Mouse (Mus musculus): ENCODE results near the gene Hoxc4.
A peak's percentile ranks its signal among the peaks of the same experiment; 100 is the strongest.

Gene Hoxc4

DNA sequence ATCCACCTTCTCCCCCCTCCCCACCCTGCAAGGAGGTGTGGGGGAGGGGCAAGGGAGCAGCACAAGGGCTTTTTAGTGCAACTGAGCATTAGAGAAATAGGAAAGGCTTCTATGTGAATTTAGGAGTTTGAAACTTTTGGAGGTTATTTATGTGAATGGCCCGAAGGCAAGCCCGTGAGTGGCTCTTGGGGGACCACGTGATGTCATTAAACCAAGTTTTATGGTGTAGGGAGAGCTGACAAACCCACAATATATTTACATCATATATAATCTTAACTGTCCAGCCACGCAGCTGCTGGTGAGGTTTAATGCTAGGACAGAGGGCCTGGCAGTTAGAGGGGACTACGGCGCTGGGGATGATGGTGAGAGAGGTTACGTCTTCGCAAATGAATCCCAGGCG, at the start of gene Hoxc4:
Gene Hoxc4 (plus strand): TSS at position 299 of the 400 bp plus-strand sequence.
- DNase-seq, result no peak

DNA sequence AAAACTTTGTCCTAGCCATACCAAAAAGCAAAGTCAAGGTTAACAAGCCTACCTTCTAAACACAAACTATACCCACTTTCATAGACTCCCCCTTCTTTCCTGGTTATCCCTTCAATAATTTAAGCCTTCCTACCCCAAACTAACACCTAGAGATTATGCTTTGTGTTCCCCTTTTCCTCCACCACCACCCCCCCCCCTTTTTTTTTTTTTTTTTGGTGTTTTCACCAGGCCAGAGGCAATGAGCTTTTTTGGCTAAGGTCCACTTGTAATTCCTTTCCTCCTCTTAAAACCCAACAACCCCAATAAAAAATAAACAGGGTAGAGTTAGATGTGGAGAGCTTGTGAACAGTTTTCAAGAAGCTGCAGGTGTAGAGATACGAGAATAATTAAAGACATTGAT, 49.4 kb upstream of the Hoxc4 start:
- DNase-seq, result no peak

DNA sequence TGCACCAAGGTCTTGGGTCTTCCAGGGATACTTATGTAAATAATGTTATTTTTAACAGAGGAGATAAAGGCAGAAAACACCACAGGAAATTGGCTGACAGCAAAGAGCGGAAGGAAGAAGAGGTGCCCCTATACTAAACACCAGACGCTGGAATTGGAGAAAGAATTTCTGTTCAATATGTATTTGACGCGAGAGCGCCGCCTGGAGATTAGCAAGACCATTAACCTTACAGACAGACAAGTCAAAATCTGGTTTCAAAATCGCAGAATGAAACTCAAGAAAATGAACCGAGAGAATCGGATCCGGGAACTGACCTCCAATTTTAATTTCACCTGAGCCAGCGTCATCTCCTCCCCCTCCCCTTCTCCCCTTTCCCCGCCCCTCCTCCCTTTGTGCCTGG, 48.0 kb upstream of the Hoxc4 start:
- no peak for DNase-seq

DNA sequence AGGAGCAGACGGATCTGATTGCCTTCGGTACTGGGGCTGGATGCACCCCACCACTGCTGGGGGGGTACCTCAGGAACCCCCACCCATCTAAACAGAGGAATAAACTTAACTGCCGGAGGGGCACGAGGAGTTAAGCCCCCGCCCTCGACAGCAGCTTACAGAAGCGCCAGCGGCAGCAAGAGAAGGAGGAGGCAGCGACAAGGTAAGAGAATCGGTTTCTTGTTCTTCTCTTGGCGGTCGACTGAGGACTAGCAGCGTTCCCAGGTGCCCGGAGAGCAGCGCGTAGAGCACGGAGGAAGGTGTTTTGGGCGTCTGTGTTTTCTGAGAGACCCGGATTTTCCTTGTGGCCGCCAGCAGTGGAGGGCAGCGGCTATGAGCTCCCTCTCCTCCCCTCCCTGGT, 46.5 kb upstream of the Hoxc4 start:
- DNase-seq, result no peak

DNA sequence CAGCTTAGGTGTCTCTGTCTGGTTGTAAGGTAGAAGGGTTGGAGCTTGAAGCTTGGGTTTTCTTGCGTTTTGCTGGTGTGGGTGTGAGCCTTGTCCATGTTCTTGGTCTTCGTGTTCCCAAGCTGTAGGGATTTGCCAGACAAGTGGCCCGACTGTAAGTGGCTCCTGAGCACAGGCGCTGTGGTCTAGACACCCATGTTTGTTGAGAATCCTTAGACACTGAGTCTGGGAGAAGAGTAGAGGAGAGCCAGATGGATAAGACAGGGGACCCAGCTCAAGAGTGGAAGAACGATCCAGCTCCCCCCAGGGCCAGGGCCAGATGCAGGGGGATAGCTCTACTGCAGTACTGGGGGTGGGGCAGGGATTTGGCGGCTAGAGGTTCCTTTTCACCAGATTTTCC, 46.0 kb upstream of the Hoxc4 start:
- no peak for DNase-seq

DNA sequence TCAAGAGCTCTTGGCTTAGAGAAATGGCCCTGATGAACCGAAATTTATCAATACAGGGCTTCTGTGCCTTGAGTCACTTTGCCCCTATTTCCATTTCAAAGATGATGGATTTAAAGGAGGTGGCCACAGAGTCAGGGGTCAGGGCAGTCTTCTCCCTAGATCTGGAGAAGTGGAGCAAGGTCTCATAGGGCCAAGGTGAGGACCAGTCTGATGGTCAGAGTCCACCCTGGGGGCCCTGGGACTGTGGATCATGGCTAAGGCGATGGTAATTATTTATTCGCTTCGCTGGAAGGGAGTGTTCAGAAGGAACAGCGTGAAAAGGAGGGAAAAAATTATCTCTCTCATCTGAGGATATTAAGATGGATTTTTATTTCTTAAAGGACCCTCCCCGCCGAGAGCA, 43.7 kb upstream of the Hoxc4 start:
- DNase-seq, result no peak

DNA sequence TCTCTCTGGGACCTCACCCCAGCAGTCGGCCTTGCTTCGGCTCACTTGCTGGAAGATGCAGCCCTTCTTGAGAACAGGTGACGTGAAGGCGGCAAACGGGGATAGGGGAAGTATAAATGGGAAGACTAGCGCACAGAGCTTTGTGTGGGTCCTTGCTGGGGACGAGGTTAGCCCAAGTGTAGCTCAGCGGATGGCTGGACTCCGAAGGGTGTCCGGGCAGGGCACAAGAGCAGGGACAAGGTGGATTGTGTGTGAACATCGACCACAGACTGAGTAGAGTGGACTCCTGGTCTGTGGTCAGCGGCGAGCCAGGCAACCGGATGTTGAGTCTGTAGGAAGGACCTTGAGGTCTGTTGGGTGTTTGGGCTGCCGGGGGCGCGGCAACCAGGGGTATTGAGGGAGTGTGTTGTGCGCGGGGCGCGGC, 43.0 kb upstream of the Hoxc4 start:
- DNase-seq, result no peak

DNA sequence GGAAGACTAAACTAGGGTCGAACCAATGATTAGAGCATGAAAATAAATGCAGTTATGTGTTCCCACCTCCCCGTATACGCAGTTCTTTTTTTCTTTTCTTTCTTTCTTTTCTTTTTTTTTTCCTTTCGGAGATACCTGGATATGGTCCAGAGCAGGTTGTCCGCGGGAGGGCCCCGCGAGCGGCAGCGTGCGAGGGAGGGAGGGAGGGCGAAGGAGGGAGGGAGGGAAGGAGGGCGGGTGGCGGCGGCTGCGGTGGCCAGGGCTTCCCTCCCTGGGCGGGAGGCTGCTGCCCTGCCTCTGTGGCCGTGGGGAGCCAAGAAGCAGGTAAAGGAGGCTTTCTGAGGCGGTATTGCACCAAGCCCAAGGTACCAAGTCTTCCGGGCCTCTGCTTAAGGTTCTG, 42.6 kb upstream of the Hoxc4 start, which contains the start of gene Hoxc9:
Gene Hoxc9 (plus strand): TSS at position 269 of the 400 bp plus-strand sequence.
- no peak for DNase-seq

DNA sequence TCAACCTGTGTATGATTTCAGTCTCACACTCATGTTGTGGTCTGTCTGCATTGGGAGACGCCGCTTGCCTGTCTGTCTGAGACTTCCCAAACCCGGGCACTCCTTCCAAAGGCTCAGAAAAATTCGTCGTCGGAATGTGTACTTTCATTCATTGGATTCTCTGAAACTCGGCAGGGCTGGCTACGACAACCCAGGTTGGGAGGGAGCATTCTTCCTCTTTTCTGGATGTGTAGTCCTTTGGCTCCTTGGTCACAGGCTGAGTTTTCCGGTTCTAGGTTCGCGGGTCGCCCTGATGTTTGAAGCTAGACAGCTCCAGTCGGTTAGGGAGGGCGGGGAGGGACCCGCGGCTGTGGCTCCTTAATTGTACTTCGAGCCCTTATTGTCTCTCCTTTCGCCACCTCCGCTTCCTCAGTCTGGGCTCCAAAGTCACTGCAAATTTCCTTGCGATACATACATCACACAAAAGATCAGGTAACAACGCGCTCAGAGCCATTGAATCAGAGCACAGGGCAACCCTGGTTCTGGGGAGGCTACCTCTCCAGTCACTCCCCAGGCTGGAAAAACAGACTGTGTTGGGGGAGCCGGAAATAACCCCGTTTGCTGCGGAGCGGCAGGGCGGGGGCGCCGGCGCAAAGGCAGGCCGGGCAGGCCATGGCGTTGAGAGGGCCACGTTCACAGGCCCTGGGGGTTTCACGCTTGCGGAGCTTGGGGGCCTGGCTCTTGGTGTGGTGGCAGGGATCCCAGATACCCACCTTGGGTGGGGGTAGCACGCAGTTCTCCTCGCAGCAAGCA, 41.9 kb upstream of the Hoxc4 start:
- no peak for DNase-seq

DNA sequence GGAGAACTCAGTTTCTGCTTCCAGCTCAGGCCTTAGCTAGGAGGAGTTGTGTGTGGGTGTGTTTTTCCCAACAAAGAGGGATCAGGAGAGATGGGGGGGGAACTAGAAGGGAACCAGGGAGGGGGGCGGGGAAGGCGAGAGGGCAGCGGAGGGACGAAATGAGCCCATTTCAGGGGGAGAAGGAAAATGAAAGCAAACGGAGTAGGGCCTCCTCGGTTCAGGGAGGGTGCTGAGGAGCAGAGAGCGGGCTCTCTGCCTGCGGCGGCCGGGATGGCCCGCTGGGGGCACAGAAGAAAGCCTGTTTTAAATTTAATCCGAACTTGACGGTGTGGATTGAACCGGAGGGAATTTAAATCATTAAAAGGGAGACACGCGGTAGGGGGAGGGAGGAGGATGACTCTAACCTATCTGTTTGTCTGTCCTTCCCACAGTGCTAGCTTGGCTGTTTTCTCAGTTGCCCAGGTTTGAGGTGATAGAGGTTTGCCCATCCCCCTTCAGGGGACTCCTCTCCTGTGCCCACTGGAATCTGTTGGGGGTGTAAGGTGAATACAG, 41.2 kb upstream of the Hoxc4 start:
- DNase-seq, result no peak

DNA sequence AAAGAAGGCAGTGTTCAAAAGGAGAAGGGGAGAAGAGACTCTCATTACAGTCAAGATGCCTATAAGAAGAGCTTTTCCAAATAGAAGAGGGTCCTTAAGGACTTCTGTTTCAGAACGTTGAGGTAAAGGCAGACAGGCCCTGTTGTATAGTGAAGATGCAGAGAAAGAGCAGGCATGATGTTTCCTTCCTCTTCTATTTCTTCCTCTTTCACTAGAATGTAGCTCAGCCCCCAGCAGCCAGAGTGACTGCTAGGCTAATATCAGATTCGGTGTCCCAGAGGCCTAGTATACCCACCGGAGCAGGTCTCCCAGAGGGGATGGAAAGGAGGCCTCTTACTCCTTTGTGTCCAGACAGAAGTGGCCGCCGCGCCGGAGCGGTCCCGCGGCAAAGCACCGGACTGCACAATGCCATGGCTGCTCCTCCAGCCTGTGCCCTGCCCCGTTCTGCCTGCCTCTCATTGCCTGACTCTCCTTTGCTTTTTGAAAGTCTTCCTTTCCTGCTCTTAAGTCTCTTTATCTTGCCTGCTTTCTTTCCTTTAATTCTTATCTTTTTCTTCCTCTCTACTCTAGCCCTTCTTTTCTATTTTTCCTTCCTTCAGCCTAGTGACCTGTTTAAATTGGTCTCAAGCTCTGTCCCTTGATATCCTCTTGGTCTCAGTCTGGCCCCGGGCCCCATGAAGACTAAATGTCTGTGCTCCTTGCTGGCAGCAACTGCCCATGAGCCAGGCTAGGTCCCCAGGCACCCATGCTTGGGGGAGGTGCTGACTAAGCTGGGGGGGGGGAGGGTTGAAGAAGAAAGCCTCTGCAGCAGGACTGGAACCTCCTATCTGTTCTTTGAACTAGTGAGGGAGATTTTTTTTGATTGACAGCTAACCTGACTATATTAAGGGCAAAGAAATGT, 39.9 kb upstream of the Hoxc4 start:
- DNase-seq, result no peak

DNA sequence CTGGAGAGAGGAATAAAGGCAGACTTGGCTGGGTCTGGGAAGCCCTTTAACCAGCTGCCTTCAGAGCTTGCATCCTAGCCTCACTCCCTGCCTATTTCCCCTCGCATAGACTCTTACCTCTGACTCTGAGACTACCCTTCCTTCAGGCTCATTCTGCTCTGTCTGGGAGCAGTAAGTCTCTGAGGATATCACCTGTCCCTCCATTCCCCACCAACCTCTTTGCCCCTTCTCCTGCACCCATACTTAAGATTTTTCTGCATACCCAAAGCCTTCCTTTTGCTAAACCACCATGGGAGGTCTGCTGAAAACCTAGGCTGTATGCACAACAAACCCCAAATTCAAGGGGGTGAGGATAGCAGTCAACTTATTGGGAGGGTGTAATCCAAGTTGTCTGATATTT, 38.8 kb upstream of the Hoxc4 start:
- DNase-seq, result no peak

DNA sequence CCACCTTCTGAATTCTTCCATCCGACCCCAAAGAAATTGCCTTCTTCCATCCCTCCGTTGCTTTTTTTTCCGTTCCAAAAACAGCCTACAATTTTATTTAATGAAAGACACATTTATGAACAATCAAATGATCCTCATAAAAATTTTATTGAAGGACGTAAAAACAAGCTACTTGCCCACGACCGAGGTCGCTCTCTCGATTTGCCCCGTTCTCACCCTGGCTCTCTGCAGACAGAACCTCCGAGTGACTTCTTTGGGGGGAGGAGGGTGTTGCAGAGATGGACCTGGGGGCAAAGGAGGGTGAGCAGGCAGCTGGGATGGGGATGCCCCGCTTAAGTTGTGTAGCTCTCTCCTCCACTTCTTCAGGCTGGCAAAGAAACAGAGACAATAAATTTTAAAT, 38.4 kb upstream of the Hoxc4 start:
- no peak for DNase-seq

DNA sequence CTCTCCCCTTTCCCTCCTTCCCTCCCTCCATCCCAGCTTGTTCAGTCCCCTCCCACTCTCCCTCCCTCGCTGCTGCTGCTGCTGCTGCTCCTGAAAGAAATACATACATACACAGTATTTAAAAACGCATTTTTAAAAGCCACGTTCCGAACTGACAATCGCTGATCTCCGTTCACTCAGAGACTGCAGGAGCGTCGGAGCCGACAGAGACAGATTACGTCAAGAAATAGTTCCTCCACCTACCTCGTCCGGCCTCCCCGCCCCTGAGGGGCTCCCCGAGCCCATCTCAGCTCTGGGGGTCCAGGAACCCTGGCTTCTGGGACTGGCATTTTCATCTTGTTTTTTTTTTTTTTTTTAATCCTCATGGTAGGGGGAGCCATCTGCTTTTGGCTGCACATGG, 37.8 kb upstream of the Hoxc4 start:
- DNase-seq, result no peak

DNA sequence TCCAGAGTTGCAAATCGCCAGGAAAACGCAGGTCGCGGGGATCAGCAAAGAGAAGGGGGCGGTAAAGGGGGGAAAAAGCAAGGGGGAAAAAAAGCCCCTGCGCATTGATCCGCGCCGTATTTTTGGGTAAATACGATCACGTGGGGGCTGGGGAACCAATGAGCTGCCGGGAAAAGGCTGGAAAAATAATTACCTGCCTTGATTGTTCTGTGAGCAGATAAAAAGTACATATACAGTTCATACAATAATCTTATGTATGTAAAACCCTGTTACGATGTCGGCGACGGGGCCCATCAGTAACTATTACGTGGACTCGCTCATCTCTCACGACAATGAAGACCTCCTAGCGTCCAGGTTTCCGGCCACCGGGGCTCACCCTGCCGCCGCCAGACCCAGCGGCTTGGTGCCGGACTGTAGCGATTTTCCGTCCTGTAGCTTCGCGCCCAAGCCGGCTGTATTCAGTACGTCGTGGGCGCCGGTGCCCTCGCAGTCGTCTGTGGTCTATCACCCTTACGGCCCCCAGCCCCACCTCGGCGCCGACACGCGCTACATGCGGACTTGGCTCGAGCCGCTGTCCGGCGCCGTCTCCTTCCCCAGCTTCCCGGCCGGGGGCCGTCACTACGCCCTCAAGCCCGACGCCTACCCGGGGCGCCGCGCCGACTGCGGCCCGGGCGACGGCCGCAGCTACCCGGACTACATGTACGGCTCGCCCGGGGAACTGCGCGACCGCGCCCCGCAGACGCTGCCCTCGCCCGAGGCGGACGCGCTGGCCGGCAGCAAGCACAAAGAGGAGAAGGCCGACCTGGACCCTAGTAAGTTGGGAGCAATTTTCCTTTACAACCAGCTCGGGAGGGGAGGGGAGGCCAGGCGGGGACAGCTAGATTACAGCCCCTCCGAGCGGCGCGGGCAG, 37.1 kb upstream of the Hoxc4 start:
- DNase-seq, result no peak

DNA sequence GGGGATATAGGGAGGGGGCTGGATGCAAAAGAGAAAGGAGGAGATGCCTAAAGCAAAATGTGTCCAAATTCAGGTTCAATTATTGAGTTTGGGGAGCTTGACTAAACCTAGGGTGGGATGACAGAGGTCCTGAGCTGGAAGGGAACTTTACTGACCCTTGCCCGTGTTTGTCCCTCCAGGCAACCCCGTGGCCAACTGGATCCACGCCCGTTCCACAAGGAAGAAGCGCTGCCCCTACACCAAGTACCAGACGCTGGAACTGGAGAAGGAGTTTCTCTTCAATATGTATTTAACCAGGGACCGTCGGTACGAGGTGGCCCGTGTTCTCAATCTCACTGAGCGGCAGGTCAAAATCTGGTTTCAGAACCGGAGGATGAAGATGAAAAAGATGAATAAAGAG, 35.0 kb upstream of the Hoxc4 start:
- no peak for DNase-seq

DNA sequence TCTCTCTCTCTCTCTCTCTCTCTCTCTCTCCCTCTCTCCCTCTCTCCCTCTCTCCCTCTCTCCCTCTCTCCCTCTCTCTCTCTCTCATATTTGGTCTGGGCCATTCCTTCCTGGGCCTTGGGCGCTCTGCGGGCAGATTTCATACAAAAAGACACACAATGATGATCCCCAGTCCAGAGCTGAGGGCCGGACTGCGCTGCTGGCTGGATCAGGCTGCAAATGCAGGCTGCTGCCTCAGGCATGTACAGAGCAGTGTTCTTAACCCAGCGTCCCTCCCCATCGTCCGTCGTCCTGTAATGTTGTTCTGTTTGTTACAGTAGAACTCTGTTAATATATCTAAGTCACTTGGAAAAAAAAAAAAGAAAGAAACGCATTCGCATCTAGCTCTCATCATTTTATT, 34.2 kb upstream of the Hoxc4 start:
- DNase-seq, result no peak

DNA sequence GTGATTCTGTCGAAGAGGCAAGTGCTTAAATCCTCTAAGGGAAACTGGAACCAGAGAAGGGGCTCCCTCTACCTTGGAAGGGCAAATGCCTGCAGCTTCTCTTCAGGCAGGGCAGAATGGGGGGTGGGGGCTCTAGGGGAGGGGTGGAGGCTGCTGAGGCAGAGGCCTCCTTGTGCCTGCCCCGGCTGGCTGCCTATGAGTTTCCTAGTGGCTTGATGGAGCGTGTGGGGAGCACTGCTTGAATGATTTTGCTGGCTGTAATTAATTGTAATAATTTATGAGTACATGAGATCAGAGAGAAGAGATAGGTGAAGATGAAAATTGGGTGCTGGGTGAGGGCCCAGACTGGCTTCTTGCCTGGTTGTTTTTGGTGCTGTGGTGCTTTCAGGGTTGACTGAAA, 33.8 kb upstream of the Hoxc4 start:
- DNase-seq, result no peak

DNA sequence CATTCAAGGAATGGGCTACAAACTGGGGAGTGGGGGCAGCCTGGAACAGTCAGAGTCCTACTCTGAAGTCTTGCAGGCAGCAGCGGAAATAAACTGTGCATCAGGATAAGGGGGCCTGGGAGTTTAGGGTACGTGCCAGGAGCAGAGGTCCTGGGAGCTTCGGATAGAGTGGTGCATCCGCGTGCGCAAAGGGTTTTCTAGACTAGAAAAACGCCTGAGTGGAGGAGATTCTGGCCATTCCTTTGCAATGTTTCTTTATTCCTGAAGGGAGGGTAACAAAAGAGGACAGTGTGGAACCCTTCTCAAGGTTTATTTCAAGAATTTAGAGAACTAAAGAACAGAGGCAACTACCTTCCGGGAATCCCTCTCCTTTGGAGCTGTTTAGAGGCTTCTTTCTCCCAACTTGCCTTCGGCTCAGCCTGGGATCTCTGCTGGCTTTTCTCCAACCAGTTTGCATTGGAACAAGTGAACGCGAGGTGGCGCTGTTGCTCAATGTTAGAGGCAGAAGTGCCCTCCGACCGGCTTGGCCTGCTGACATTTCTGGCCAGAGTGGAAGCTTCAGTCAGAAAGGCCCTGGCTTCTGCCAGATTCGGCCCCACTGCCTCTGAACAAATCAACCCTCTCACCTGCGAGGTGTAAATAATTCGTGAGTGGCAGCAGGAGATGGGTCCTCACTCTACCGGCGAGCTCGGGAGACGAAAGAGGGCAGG, 31.5 kb upstream of the Hoxc4 start:
- DNase-seq, result peak; percentile 90 to 97

DNA sequence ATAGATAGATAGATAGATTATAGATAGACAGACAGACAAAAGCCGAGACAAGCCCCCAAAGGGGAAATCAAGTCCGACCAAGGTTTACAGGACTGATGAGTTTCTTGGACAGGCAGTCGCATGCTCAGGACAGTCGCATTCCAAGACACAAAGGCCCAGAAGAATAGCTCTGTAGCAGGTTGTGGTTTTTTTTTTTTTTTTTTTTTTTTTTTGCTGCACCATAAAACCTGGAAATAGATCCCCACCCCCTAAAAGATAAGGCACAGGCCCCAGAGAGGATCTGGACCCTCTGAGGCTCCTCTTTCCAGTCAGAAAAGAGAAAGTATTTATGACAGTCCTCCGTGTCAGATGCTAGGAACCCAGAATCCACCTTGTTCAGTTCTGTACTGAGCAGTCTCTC, 30.7 kb upstream of the Hoxc4 start:
- DNase-seq, result no peak

DNA sequence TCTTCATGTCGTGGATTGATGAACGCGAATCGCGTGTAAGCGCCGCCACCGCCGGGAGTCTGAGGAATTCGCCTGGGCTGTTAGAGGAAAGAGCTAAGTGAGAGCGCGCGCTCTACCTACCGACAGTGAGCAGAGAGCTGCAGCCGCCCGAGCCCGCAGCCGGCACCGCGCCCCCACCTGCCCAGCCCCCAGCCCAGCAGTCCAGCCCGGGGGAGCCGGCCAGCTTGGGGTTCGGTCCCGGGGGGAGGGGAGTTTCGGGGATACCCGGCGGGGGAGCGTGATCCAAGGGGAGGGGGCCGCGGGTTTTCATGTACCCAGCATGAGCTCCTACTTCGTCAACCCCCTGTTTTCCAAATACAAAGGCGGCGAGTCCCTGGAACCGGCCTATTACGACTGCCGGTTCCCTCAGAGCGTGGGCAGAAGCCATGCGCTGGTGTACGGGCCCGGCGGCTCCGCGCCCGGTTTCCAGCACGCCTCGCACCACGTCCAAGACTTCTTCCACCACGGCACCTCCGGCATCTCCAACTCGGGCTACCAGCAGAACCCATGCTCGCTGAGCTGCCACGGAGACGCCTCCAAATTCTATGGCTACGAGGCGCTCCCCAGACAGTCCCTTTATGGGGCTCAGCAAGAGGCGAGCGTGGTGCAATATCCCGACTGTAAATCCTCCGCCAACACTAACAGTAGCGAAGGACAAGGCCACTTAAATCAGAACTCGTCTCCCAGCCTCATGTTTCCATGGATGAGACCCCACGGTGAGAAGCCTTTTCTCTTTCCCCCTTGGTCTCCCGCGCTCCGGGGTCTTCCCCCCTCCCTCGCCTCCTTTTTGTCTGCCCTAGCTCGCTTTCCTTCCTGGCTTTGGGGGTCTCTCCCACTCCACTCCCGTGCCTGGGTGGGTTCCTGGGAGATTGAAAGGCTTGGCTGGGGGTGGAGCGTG, 28.0 kb upstream of the Hoxc4 start, which contains the start of gene Hoxc8:
Gene Hoxc8 (plus strand): TSS at position 147 of the 937 bp plus-strand sequence.
- no peak for DNase-seq

Measured in cerebellum, postnatal 36 days (tissue).